Mouse (Mus musculus) C2C12 (cell line): ENCODE measurements around the gene Tmprss9.

Source experiments
- CEBPB ChIP-seq: IDR thresholded peaks from one replicate; pipeline ENCODE4 v1.6.1; 2011; ENCODE audit warnings: low read depth, mild to moderate bottlenecking, control low read depth, moderate library complexity
- CTCF ChIP-seq: IDR thresholded peaks from one replicate; pipeline ENCODE4 v1.5.1; 2011; ENCODE audit not compliant: control insufficient read depth, insufficient read depth, insufficient read length
- MAX ChIP-seq: IDR thresholded peaks from one replicate; pipeline ENCODE4 v1.6.1; 2011; ENCODE audit warnings: mild to moderate bottlenecking, control low read depth
- MYOD1 ChIP-seq: IDR thresholded peaks from one replicate; pipeline ENCODE4 v1.6.1; 2011; ENCODE audit warnings: low read depth; ENCODE audit not compliant: control insufficient read depth, insufficient read length
- USF1 ChIP-seq: IDR thresholded peaks from one replicate; pipeline ENCODE4 v1.6.1; 2011; ENCODE audit warnings: low read depth, mild to moderate bottlenecking, control low read depth, moderate library complexity

DNA sequence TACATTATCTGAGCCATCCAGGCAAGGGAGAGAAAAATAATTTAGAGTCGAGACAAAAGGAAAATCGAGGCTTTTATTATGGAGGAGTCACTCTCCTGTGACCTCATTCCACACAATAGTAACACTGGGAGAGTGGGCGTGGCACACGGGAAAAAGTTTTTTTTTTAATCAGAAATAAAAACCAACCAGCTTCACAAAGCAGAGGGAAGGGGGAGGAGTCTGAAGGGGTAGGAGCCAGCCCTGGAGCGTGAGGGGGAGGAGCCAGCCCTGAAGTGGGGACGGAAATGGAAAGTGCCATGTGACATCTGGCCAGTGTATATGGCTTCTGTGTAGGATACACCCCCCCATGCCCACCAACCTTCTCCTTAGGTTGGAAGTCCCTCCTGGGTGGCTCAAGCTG, 76.9 kb downstream of the Tmprss9 start:
- no peak for TF ChIP-seq CTCF
- no peak for TF ChIP-seq CEBPB
- TF ChIP-seq MYOD1, result no peak
- TF ChIP-seq MAX, result no peak
- TF ChIP-seq USF1, result peak; percentile 72
